Mouse (Mus musculus): ENCODE results near the gene Stpg4.

- TF ChIP-seq CTCF (IDR thresholded peaks at IDR 0.05; ENCODE audit: extremely low read depth, insufficient read depth, insufficient read length, insufficient replicate concordance) (no peak), POLR2A (IDR thresholded peaks at IDR 0.05; ENCODE audit: low read depth, low read length) (no peak)
These were observed 78.5 kb downstream of the Stpg4 start for GRCm38 (mm10) chr17:87349069-87349468.

Measured in spleen, adult 2 months (tissue).